Mouse (Mus musculus) limb, embryonic 13.5 days (tissue): ENCODE results near the gene Micu2. TPM values are rescaled to one million over a fixed set of nuclear protein-coding genes. Genes with fewer than 3 reads are reported as not detected.
A peak's percentile ranks its signal among the peaks of the same experiment; 100 is the strongest.

Experiments
- ATAC-seq: fragments of 200-750 bp; cut with Nextera tagmentation; 2 replicates; pipeline ENCODE4 v1.8.0; 2017; ENCODE audit warnings: low read depth, moderate number of reproducible peaks, moderate TSS enrichment; ENCODE audit not compliant: low FRiP score
- H3K27ac ChIP-seq: fragments of 300-500 bp; sonication (generic); 2 replicates; pipeline ENCODE4 v1.5.1; 2015; ENCODE audit warnings: inconsistent platforms, mild to moderate bottlenecking, moderate library complexity
- H3K27me3 ChIP-seq: fragments of 300-500 bp; sonication (generic); 2 replicates; pipeline ENCODE4 v1.6.1; 2015; ENCODE audit warnings: mild to moderate bottlenecking, inconsistent platforms
- H3K36me3 ChIP-seq: fragments of 300-500 bp; sonication (generic); 2 replicates; pipeline ENCODE4 v1.6.1; 2015; ENCODE audit warnings: inconsistent platforms, mild to moderate bottlenecking, moderate library complexity
- H3K4me1 ChIP-seq: fragments of 300-500 bp; sonication (generic); 2 replicates; pipeline ENCODE4 v1.6.1; 2015; ENCODE audit warnings: inconsistent platforms
- H3K4me2 ChIP-seq: fragments of 300-500 bp; sonication (generic); replicated peaks from 2 replicates; pipeline ENCODE4 v1.6.1; 2015; ENCODE audit warnings: inconsistent platforms, mild to moderate bottlenecking, moderate library complexity
- H3K4me3 ChIP-seq: fragments of 300-500 bp; sonication (generic); 2 replicates; pipeline ENCODE4 v1.5.1; 2015; ENCODE audit warnings: moderate library complexity, mild to moderate bottlenecking, inconsistent platforms
- H3K9ac ChIP-seq: fragments of 300-500 bp; sonication (generic); 2 replicates; pipeline ENCODE4 v1.6.1; 2015; ENCODE audit warnings: mild to moderate bottlenecking, inconsistent platforms
- H3K9me3 ChIP-seq: fragments of 300-500 bp; sonication (generic); 2 replicates; pipeline ENCODE4 v1.6.1; 2016; ENCODE audit warnings: inconsistent platforms
- WGBS: fragments of 180-500 bp; shearing (Covaris S2); methylation state at CpG from one replicate; pipeline ENCODE4 v1.1.7; 2015; 5-methylcytosine and 5-hydroxymethylcytosine counted together
- polyA plus RNA-seq: library from polyadenylated mRNA; unstranded; fragments of >200 nt; fragmentation: Nextera tagmentation; extraction: Ambion mirVana; gene quantifications from 2 replicates; pipeline ENCODE4 v1.2.1, GENCODE M21; 2015

The Micu2 gene
- polyA plus RNA-seq, 1 experiment from 2014 or later: 93.8 TPM

GRCm38 (mm10) chr14:57887171-57887570 lies 111.9 kb downstream of the Micu2 start:
- peak overlapping the region; percentile 14; the same call in 1 of the 2 replicates for H3K4me2 ChIP-seq
- ATAC-seq: no peak
- H3K36me3 ChIP-seq: peaks cover 8% of the 10 kb centered on the region; the same call in 1 of the 2 replicates
- no peak overlapping the region; the same call in 1 of the 2 replicates for H3K27ac ChIP-seq
- H3K27me3 ChIP-seq: no peaks in the 10 kb centered on the region
- H3K9me3 ChIP-seq: no peaks in the 10 kb centered on the region
- 87% methylated on average over 8 of the region's 8 CpGs for WGBS
- no peak overlapping the region for H3K9ac ChIP-seq
- H3K4me1 ChIP-seq: peaks cover 19% of the 10 kb centered on the region
- H3K4me3 ChIP-seq: no peak overlapping the region

DNA sequence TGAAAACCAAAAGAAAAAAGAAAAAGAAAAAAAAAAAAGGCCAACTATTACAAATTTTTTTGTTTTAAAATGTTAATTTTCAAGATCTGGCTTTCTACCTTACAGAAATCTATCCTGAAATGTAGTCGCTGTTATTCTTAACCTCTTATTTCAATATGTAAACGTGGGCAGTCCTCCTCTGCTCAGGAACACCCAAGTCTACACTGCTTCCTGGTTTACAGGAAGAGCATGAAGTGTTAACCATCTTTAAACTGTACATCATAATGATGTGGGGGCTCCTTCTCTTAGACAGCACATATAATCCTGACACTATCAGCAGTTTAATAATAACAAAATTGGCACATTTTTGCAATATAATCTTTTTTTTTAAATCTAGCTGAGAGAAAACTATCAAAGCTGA lies 113.0 kb downstream of the Micu2 start:
- H3K27me3 ChIP-seq: no peaks in the 10 kb centered on the region
- H3K27ac ChIP-seq: no peak overlapping the region
- no peak overlapping the region for H3K4me2 ChIP-seq
- WGBS: 90% methylated on average over 2 of the region's 2 CpGs
- no peak for ATAC-seq
- peaks cover 25% of the 10 kb centered on the region for H3K4me1 ChIP-seq
- peaks cover 8% of the 10 kb centered on the region; the same call in 1 of the 2 replicates for H3K36me3 ChIP-seq
- H3K4me3 ChIP-seq: no peak overlapping the region
- no peaks in the 10 kb centered on the region for H3K9me3 ChIP-seq
- no peak overlapping the region for H3K9ac ChIP-seq

DNA sequence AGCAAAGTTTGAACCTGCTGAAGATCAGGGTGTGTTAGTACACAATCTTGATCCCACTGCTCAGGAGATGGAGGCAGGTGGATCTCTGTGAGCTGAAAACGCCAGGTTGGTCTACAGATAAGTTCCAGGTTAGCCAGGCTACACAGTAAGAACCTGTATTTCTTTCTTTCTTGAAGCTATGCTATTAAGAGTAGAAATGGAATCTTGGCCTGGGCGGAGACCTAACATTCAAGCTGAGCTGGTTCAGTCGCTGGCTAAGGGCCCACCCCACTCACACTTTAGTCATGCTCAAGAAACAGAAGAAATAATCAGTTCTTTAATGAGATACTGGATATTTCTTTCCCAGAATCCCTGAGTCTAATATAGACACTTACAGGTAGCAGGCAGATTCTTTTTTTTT lies 115.7 kb downstream of the Micu2 start:
- WGBS: 89% methylated on average over 3 of the region's 3 CpGs
- no peak for ATAC-seq
- no peak overlapping the region for H3K4me3 ChIP-seq
- H3K9ac ChIP-seq: no peak overlapping the region
- no peaks in the 10 kb centered on the region for H3K9me3 ChIP-seq
- H3K4me1 ChIP-seq: peaks cover 20% of the 10 kb centered on the region
- H3K27ac ChIP-seq: no peak overlapping the region
- peaks cover 8% of the 10 kb centered on the region; the same call in 1 of the 2 replicates for H3K36me3 ChIP-seq
- no peaks in the 10 kb centered on the region for H3K27me3 ChIP-seq
- no peak overlapping the region for H3K4me2 ChIP-seq

DNA sequence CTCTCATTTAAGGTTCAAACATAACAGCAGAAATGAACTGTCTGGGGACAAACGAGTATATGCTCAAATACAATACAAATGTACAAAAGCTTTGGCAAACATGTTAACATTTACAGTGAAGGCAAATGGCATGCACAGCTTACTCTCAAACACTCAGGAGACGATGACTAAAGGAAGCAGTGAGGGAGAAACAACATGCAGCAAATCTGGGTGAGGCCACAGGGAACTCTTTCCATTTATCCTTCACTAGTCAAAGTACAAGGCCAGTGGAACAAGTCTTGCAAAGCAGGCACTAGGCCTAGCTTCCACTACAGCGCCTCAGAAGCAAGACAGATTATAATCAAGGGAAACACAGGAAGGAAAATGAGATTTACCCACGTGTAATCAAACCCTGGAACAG lies 116.3 kb downstream of the Micu2 start:
- WGBS: 72% methylated on average over 4 of the region's 4 CpGs
- H3K27me3 ChIP-seq: no peaks in the 10 kb centered on the region
- H3K9ac ChIP-seq: no peak overlapping the region
- H3K4me3 ChIP-seq: no peak overlapping the region
- H3K4me1 ChIP-seq: peaks cover 15% of the 10 kb centered on the region
- no peak overlapping the region for H3K27ac ChIP-seq
- no peak overlapping the region for H3K4me2 ChIP-seq
- peaks cover 11% of the 10 kb centered on the region; the same call in 1 of the 2 replicates for H3K36me3 ChIP-seq
- no peaks in the 10 kb centered on the region for H3K9me3 ChIP-seq
- no peak for ATAC-seq

DNA sequence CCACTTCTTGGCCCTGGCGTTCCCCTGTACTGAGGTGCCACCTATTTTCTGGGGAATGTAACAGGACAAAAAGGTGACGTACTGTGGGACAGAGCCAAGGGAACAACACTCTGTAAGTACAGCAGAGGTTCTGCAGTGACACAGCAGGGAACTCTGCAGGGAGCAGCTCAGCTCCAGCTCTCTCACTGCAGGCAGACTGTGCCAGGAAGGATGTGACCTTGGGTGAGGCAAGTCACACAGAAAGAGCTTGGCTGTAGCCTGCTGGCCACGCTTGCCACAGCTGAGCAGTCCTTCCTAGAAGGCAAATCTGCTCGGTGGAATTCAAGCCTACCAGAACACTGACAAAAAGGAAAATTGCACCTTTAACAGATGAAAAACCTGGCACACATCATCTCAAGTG lies 117.3 kb downstream of the Micu2 start:
- no peak for ATAC-seq
- H3K4me1 ChIP-seq: peaks cover 9% of the 10 kb centered on the region
- no peaks in the 10 kb centered on the region for H3K9me3 ChIP-seq
- no peak overlapping the region for H3K27ac ChIP-seq
- H3K36me3 ChIP-seq: peaks cover 9% of the 10 kb centered on the region; the same call in 1 of the 2 replicates
- H3K4me3 ChIP-seq: no peak overlapping the region
- no peak overlapping the region for H3K4me2 ChIP-seq
- no peaks in the 10 kb centered on the region for H3K27me3 ChIP-seq
- H3K9ac ChIP-seq: 0 out of 2 replicates have a peak overlapping the region, but pooled peaks have one; percentile 40
- WGBS: 52% methylated on average over 4 of the region's 4 CpGs

DNA sequence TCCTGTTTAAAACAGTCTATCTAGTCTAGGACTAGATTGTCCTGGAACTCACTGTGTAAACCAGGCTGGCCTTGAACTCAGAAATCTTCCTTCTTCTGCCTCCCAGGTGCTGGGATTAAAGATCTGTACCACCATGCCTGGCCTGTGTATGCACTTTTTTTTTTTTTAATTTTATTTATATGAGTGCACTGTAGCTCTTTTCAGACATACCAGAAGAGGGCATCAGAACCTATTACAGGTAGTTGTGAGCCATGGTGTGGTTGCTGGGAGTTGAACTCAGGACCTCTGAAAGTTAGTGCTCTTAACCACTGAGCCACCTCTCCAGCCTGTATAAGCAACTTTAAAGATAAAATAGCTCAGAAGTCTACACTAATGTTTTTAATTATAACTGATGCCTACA lies 118.0 kb downstream of the Micu2 start:
- Histone ChIP-seq H3K9ac (no peak overlapping the region), H3K9me3 (no peaks in the 10 kb centered on the region), H3K36me3 (peaks cover 5% of the 10 kb centered on the region; the same call in 1 of the 2 replicates), H3K4me1 (peaks cover 9% of the 10 kb centered on the region), H3K4me2 (no peak overlapping the region), H3K27ac (no peak overlapping the region), H3K4me3 (no peak overlapping the region), H3K27me3 (no peaks in the 10 kb centered on the region)
- ATAC-seq: no peak

DNA sequence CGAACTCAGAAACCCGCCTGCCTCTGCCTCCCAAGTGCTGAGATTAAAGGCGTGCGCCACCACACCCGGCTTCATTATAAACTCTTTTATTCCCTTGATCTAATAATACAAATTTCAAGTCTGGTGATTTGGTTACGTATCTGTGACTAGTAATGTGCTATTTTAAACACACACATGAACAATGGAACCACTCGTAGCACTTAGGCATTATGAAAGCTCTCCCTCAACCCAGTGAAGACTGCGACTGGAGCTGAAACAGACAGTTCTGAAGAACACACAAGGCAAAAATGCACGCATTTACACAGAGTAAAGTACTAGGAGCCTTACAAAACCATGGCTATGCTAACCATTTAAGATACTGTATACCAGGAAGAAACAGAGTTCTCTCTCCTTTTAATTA lies 121.1 kb downstream of the Micu2 start:
- no peak overlapping the region for H3K4me2 ChIP-seq
- H3K4me1 ChIP-seq: peaks cover 9% of the 10 kb centered on the region
- no peaks in the 10 kb centered on the region for H3K27me3 ChIP-seq
- no peak overlapping the region for H3K27ac ChIP-seq
- WGBS: 94% methylated on average over 9 of the region's 9 CpGs
- peaks cover 11% of the 10 kb centered on the region for H3K36me3 ChIP-seq
- no peak overlapping the region for H3K4me3 ChIP-seq
- no peak for ATAC-seq
- H3K9ac ChIP-seq: no peak overlapping the region
- no peaks in the 10 kb centered on the region for H3K9me3 ChIP-seq

DNA sequence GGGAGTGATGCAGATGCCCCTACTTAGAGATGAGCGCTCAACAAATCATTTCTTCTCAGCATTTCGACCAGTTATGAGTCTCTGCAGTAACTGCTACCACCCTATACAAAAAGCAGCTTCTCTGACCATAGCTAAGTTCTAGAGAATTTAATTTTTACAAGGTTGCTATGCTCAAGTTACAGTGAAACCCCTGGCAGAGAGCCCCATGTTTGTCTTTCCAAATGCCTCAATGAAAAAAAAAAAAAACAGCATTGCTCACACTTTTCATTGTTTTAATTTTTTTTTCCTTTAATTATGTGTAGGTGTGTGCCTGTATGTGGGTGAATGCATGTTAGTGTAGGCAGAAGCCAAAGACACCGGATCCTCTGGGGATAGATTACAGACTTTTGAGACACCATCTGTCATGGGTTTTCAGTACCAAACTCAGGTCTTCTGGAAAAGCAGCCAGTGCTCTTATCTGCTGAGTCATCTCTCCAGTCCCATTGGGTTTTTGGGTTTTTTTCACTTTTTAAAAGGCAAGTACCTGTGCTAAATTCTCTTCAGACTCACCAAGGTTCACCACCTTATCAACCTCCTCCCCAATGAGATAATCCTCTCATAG lies 132.3 kb downstream of the Micu2 start:
- Histone ChIP-seq H3K4me1 (no peaks in the 10 kb centered on the region), H3K27me3 (no peaks in the 10 kb centered on the region), H3K9me3 (no peaks in the 10 kb centered on the region), H3K27ac (no peak overlapping the region), H3K36me3 (peaks cover 73% of the 10 kb centered on the region), H3K9ac (no peak overlapping the region), H3K4me2 (no peak overlapping the region), H3K4me3 (no peak overlapping the region)
- no peak for ATAC-seq
- 93% methylated on average over 3 of the region's 3 CpGs for WGBS

Other genes starting within 250 kb of the Micu2 start
- gene Lats2, start 240.9 kb downstream of the Micu2 start, polyA plus RNA-seq: 27.6 and 29.4 TPM in 2 replicates
- gene Sap18, start 201.1 kb downstream of the Micu2 start, polyA plus RNA-seq: 25.9 and 30.2 TPM in 2 replicates
- 36.7 and 42.4 TPM in 2 replicates for gene Ska3, start 173.1 kb downstream of the Micu2 start, polyA plus RNA-seq
- gene Mrpl57, start 173.0 kb downstream of the Micu2 start, polyA plus RNA-seq: 128 and 146 TPM in 2 replicates
- 81.8 and 83.4 TPM in 2 replicates for gene Zdhhc20, start 109.0 kb downstream of the Micu2 start, polyA plus RNA-seq
- gene Fgf9, start 71.3 kb upstream of the Micu2 start, polyA plus RNA-seq: 14.1 TPM in 2 replicates